Mouse (Mus musculus) left cerebral cortex, postnatal 25 days (tissue): ENCODE results near the gene Setd6. TPM values are rescaled to one million over a fixed set of nuclear protein-coding genes. Genes with fewer than 3 reads are reported as not detected.

ENCODE experiments used
- DNase-seq, 2 experiments: peaks; one replicate each; pipeline ENCODE4 v3.0.0; 2022; ENCODE audit warnings: low spot score in 2 of 2, mixed read lengths in 1 of 2
- intact Hi-C: fragments of 180-260 bp; cut with DNase I; formaldehyde crosslinking; loops from one replicate; pipeline ENCODE4 v1.15.1; 2025
- total RNA-seq, 2 experiments: library from RNA; stranded (reverse); gene quantifications; 2 replicates each; pipeline ENCODE4 v1.2.3; 2021

Setd6 gene
- total RNA-seq, 2 experiments from 2014 or later = 16.1 to 21.9 TPM

- peak; percentile 82 to 90 for DNase-seq
- intact Hi-C loops = no loop called here
Measured at GRCm38 (mm10) chr8:95703461-95704260, 12.0 kb upstream of the Setd6 start.

GRCm38 (mm10) chr8:95704538-95704937, 11.1 kb upstream of the Setd6 start:
- no peak for DNase-seq
- intact Hi-C loops = no loop called here

- intact Hi-C loops = no loop called here
- no peak for DNase-seq
Measured at GRCm38 (mm10) chr8:95709579-95709978, 6.1 kb upstream of the Setd6 start.

- intact Hi-C loops = no loop called here
- DNase-seq = no peak
Measured at GRCm38 (mm10) chr8:95711029-95711428, 4.7 kb upstream of the Setd6 start.

- no peak for DNase-seq
- intact Hi-C loops = no loop called here
Measured at GRCm38 (mm10) chr8:95712395-95712794, 3.3 kb upstream of the Setd6 start.

- intact Hi-C loops = no loop called here
Measured at GRCm38 (mm10) chr8:95713100-95714010, 2.3 kb upstream of the Setd6 start.

GRCm38 (mm10) chr8:95714367-95714766, 1.3 kb upstream of the Setd6 start:
- DNase-seq = peak in 1 of 2 experiments; percentile 18
- intact Hi-C loops = no loop called here

More at GRCm38 (mm10) chr8:95713100-95714010, 2.3 kb upstream of the Setd6 start:
- DNase-seq = peak in 1 of 2 experiments; percentile 74

GRCm38 (mm10) chr8:95714837-95715413, 756 bp upstream of the Setd6 start:
- intact Hi-C loops = loop anchor here (5.0 kb wide), 2 partner anchors 113 to 117 kb away; no protein-coding TSS in a partner anchor
- peak in 1 of 2 experiments; percentile 24 for DNase-seq

- DNase-seq = peak in 1 of 2 experiments; percentile 37
- intact Hi-C loops = loop anchor here (5.0 kb wide), 2 partner anchors 114 to 116 kb away; no protein-coding TSS in a partner anchor
Measured at GRCm38 (mm10) chr8:95716546-95717335, 1.1 kb downstream of the Setd6 start.

GRCm38 (mm10) chr8:95727625-95728024, 11.9 kb downstream of the Setd6 start:
- DNase-seq = no peak
- intact Hi-C loops = no loop called here

- intact Hi-C loops = no loop called here
- DNase-seq = peak; percentile 27 to 59
Measured at GRCm38 (mm10) chr8:95738596-95738995, 22.9 kb downstream of the Setd6 start.

GRCm38 (mm10) chr8:95741732-95742131, 26.1 kb downstream of the Setd6 start:
- DNase-seq = no peak
- intact Hi-C loops = loop anchor here (5.0 kb wide), 1 partner anchor 279 kb away; no protein-coding TSS in a partner anchor

- intact Hi-C loops = no loop called here
- DNase-seq = no peak
Measured at GRCm38 (mm10) chr8:95748028-95748427, 32.3 kb downstream of the Setd6 start.

GRCm38 (mm10) chr8:95751924-95752323, 36.2 kb downstream of the Setd6 start:
- intact Hi-C loops = no loop called here
- DNase-seq = no peak

- no peak for DNase-seq
- intact Hi-C loops = loop anchor here (2.0 kb wide), 1 partner anchor 72 kb away; no protein-coding TSS in a partner anchor
Measured at GRCm38 (mm10) chr8:95760323-95760722, 44.6 kb downstream of the Setd6 start.

- intact Hi-C loops = no loop called here
Measured at GRCm38 (mm10) chr8:95764133-95764532, 48.5 kb downstream of the Setd6 start.

More at GRCm38 (mm10) chr8:95764133-95764532, 48.5 kb downstream of the Setd6 start:
- no peak for DNase-seq
